Mouse (Mus musculus): ENCODE data around the gene Thra.

DNA sequence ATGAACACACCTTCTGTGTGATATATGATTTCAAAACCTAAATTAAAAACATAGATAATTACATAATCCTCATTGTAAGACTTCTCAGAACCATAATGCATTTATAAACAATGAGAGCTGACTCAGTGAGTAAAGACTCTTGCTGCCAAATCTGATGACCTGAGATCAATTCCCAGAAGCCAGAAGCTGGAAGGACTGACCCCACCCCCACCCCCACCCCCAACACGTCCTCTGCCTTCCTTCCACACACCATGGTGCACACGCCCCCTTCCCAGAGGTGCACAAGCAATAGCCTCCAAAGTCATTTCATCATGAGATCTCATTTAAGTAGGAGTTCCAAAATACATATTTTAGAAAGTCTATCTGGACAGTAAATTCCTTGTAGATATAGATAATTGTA lies 19.7 kb upstream of the Thra start:
- TF ChIP-seq CTCF (IDR thresholded peaks at IDR 0.05; ENCODE audit: low read depth, low read length) (no peak), TAL1 (conservative IDR thresholded peaks at IDR 0.05; ENCODE audit: low read depth, low read length) (no peak), POLR2AphosphoS5 (IDR thresholded peaks at IDR 0.05; ENCODE audit: insufficient replicate concordance, low read depth, low read length) (no peak)

All from G1E (cell line).